Mouse (Mus musculus) G1E-ER4 (cell line): ENCODE data around the gene Fgfr2. TPM values are rescaled to one million over a fixed set of nuclear protein-coding genes. Genes with fewer than 3 reads are reported as not detected.

Experiments used
- GATA1 ChIP-seq: IDR thresholded peaks from one replicate; pipeline ENCODE4 v1.8.0; 2012; ENCODE audit warnings: low read length, inconsistent platforms
- polyA plus RNA-seq: library from polyadenylated mRNA; stranded (reverse); fragments of >175 nt; gene quantifications from 2 replicates; pipeline ENCODE4 v1.2.3, GENCODE M21; 2012

Gene Fgfr2
- polyA plus RNA-seq, 1 experiment = not detected

GRCm38 (mm10) chr7:130785923-130786575 lies 2337.1 kb downstream of the Fgfr2 start:
- TF ChIP-seq GATA1 = no peak

- no peak for TF ChIP-seq GATA1
Measured at GRCm38 (mm10) chr7:130782501-130783050, 2340.6 kb downstream of the Fgfr2 start.

GRCm38 (mm10) chr7:130780866-130781419 lies 2342.2 kb downstream of the Fgfr2 start:
- no peak for TF ChIP-seq GATA1

GRCm38 (mm10) chr7:130773914-130774630 lies 2349.1 kb downstream of the Fgfr2 start, which contains the start of gene Btbd16:
Gene Btbd16 (plus strand): TSS chr7:130774069.
- no peak for TF ChIP-seq GATA1

- TF ChIP-seq GATA1 = no peak
Measured at GRCm38 (mm10) chr7:130773171-130773830, 2349.8 kb downstream of the Fgfr2 start.

GRCm38 (mm10) chr7:130770707-130771106 lies 2352.4 kb downstream of the Fgfr2 start:
- no peak for TF ChIP-seq GATA1

GRCm38 (mm10) chr7:130768151-130768550 lies 2355.0 kb downstream of the Fgfr2 start:
- TF ChIP-seq GATA1 = no peak

GRCm38 (mm10) chr7:130766411-130767170 lies 2356.6 kb downstream of the Fgfr2 start:
- TF ChIP-seq GATA1 = no peak

- no peak for TF ChIP-seq GATA1
Measured at GRCm38 (mm10) chr7:130764160-130764559, 2359.0 kb downstream of the Fgfr2 start.

GRCm38 (mm10) chr7:130762071-130762897 lies 2360.9 kb downstream of the Fgfr2 start:
- TF ChIP-seq GATA1 = no peak

GRCm38 (mm10) chr7:130757326-130757865 lies 2365.8 kb downstream of the Fgfr2 start:
- no peak for TF ChIP-seq GATA1

GRCm38 (mm10) chr7:130756343-130756835 lies 2366.8 kb downstream of the Fgfr2 start:
- no peak for TF ChIP-seq GATA1

- no peak for TF ChIP-seq GATA1
Measured at GRCm38 (mm10) chr7:130754790-130755189, 2368.4 kb downstream of the Fgfr2 start.

GRCm38 (mm10) chr7:130751678-130752077 lies 2371.5 kb downstream of the Fgfr2 start:
- TF ChIP-seq GATA1 = no peak
